Mouse (Mus musculus) bone marrow, adult 2 months (tissue): ENCODE measurements around the gene Snx18. TPM values are rescaled to one million over a fixed set of nuclear protein-coding genes. Genes with fewer than 3 reads are reported as not detected.

ENCODE experiments used
- H3K27ac ChIP-seq: fragments of 200-500 bp; 2 replicates; pipeline ENCODE4 v1.5.1; 2012; ENCODE audit warnings: low read depth, mild to moderate bottlenecking, control low read depth, inconsistent platforms, low read length; ENCODE audit not compliant: control insufficient read depth, poor library complexity, insufficient read depth
- H3K4me1 ChIP-seq: fragments of 200-500 bp; 2 replicates; pipeline ENCODE4 v1.6.1; 2011; ENCODE audit warnings: low read length; ENCODE audit not compliant: control insufficient read depth, insufficient read depth
- H3K4me3 ChIP-seq: fragments of 200-500 bp; replicated peaks from 2 replicates; pipeline ENCODE3; 2011; ENCODE audit warnings: mild to moderate bottlenecking, low read depth, low read length, control low read depth; ENCODE audit not compliant: control insufficient read depth
- CTCF ChIP-seq: fragments of 200-500 bp; IDR thresholded peaks from 2 replicates; pipeline ENCODE4 v1.5.1; 2011; ENCODE audit warnings: low read length, control low read depth; ENCODE audit not compliant: control insufficient read depth, insufficient read depth
- POLR2A ChIP-seq: fragments of 200-500 bp; IDR thresholded peaks from 2 replicates; pipeline ENCODE4 v1.6.1; 2011; ENCODE audit warnings: low read depth, mild to moderate bottlenecking, control low read depth, low read length, borderline replicate concordance; ENCODE audit not compliant: control insufficient read depth
- WGBS: fragments of 180-500 bp; shearing (Covaris S2); methylation state at CpG from one replicate; pipeline ENCODE4 v1.1.7; 2018; 5-methylcytosine and 5-hydroxymethylcytosine counted together
- polyA plus RNA-seq: library from polyadenylated mRNA; stranded (reverse); fragments of >200 nt; gene quantifications from 2 replicates; pipeline ENCODE4 v1.2.4, GENCODE M21; 2011; ENCODE audit warnings: low replicate concordance; ENCODE audit not compliant: missing spikeins, insufficient read depth, insufficient read length

Snx18 gene
- polyA plus RNA-seq, 1 experiment = 22.1 TPM

DNA sequence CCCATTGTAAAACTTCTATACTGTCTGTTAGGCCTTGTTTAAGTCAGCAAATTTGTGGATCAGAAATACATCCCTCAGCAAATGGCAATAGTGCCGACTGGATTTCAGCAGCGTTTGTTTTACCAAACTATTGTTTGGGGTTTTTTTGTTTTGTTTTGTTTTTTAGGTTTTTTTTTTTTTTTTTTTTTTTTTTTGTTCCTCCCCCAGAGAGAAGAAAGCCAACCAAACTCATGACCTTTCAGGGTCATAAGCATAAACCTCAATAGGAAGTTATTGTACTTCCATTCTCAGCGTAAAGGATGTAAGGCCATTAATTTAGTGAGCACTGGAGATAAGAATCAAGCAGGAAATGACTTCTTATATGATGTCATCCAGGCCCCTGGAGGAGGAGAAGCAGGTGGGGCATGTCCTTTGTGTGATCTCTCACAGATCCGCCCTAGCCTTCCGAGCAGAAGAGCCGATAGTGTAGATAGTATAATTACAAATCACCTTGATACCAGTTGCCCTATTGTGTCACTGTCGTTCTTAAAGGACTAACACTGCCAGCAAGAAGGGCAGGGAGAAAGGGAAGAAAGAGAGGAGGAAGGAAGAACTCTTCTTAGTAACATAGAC lies 38.5 kb downstream of the Snx18 start:
- no peak for TF ChIP-seq POLR2A
- WGBS = 3% methylated on average over 7 of the region's 7 CpGs

DNA sequence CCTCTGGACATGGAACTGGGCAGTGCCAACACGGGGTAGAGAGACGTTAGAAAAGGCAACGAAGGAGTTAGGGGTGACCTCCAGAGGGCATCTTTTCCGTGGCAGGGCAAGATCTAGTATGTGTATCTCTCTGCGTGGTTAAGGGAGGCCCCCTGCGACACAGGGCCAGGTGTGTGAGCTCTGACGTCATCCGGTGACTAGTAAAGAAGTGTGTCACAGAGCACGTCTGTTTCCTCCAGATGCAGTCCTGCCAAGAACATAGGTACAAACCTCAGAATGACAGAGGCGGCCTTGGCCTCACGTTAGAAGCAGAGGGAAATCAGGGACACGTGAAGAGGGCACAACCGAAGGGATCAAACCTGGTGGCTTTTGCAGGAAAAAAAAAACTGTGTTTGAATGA lies 44.1 kb downstream of the Snx18 start:
- WGBS = 64% methylated on average over 13 of the region's 13 CpGs
- TF ChIP-seq CTCF (no peak), POLR2A (no peak)
- H3K27ac ChIP-seq = no peak overlapping the region
- peaks cover 1% of the 10 kb centered on the region; the same call in 1 of the 2 replicates for H3K4me1 ChIP-seq
- no peak overlapping the region for H3K4me3 ChIP-seq

More for the DNA sequence above, 38.5 kb downstream of the Snx18 start:
- Histone ChIP-seq H3K27ac (no peak overlapping the region), H3K4me3 (no peak overlapping the region), H3K4me1 (no peaks in the 10 kb centered on the region; the same call in 1 of the 2 replicates)

GRCm38 (mm10) chr13:113573377-113573776 lies 45.0 kb downstream of the Snx18 start:
- WGBS = 44% methylated on average over 2 of the region's 2 CpGs
- H3K4me1 ChIP-seq = peaks cover 1% of the 10 kb centered on the region; the same call in 1 of the 2 replicates
- no peak for TF ChIP-seq POLR2A
- no peak for TF ChIP-seq CTCF
- no peak overlapping the region for H3K27ac ChIP-seq
- no peak overlapping the region for H3K4me3 ChIP-seq

GRCm38 (mm10) chr13:113572046-113572686 lies 46.2 kb downstream of the Snx18 start:
- no peak overlapping the region for H3K27ac ChIP-seq
- 25% methylated on average over 9 of the region's 9 CpGs for WGBS
- TF ChIP-seq CTCF = no peak
- TF ChIP-seq POLR2A = no peak
- H3K4me1 ChIP-seq = peaks cover 1% of the 10 kb centered on the region; the same call in 1 of the 2 replicates
- no peak overlapping the region for H3K4me3 ChIP-seq

- no peak for TF ChIP-seq CTCF
- no peak for TF ChIP-seq POLR2A
- 34% methylated on average over 2 of the region's 2 CpGs for WGBS
- no peak overlapping the region for H3K27ac ChIP-seq
- peaks cover 1% of the 10 kb centered on the region; the same call in 1 of the 2 replicates for H3K4me1 ChIP-seq
- H3K4me3 ChIP-seq = no peak overlapping the region
Measured at GRCm38 (mm10) chr13:113569526-113569925, 48.8 kb downstream of the Snx18 start.

- TF ChIP-seq POLR2A (no peak), CTCF (no peak)
Measured at GRCm38 (mm10) chr13:113566951-113567350, 51.4 kb downstream of the Snx18 start.

GRCm38 (mm10) chr13:113566411-113566810 lies 52.0 kb downstream of the Snx18 start:
- WGBS = 92% methylated on average over 7 of the region's 7 CpGs
- H3K27ac ChIP-seq = no peak overlapping the region
- no peaks in the 10 kb centered on the region for H3K4me1 ChIP-seq
- no peak overlapping the region for H3K4me3 ChIP-seq
- TF ChIP-seq POLR2A = no peak
- TF ChIP-seq CTCF = no peak

More at GRCm38 (mm10) chr13:113566951-113567350, 51.4 kb downstream of the Snx18 start:
- Histone ChIP-seq H3K4me3 (no peak overlapping the region), H3K27ac (no peak overlapping the region), H3K4me1 (peaks cover 1% of the 10 kb centered on the region; the same call in 1 of the 2 replicates)
- WGBS = 79% methylated on average over 5 of the region's 5 CpGs

GRCm38 (mm10) chr13:113559646-113560045 lies 58.7 kb downstream of the Snx18 start:
- Histone ChIP-seq H3K27ac (no peak overlapping the region), H3K4me3 (no peak overlapping the region), H3K4me1 (no peaks in the 10 kb centered on the region)
- WGBS = 86% methylated on average over 9 of the region's 9 CpGs
- TF ChIP-seq POLR2A = no peak
- TF ChIP-seq CTCF = no peak

GRCm38 (mm10) chr13:113556538-113556937 lies 61.8 kb downstream of the Snx18 start:
- no peak overlapping the region for H3K4me3 ChIP-seq
- H3K27ac ChIP-seq = no peak overlapping the region
- H3K4me1 ChIP-seq = no peaks in the 10 kb centered on the region
- TF ChIP-seq CTCF (no peak), POLR2A (no peak)
